Comparison of ENCODE assay signal across 11 mouse cellular contexts in the genomic region with DNA sequence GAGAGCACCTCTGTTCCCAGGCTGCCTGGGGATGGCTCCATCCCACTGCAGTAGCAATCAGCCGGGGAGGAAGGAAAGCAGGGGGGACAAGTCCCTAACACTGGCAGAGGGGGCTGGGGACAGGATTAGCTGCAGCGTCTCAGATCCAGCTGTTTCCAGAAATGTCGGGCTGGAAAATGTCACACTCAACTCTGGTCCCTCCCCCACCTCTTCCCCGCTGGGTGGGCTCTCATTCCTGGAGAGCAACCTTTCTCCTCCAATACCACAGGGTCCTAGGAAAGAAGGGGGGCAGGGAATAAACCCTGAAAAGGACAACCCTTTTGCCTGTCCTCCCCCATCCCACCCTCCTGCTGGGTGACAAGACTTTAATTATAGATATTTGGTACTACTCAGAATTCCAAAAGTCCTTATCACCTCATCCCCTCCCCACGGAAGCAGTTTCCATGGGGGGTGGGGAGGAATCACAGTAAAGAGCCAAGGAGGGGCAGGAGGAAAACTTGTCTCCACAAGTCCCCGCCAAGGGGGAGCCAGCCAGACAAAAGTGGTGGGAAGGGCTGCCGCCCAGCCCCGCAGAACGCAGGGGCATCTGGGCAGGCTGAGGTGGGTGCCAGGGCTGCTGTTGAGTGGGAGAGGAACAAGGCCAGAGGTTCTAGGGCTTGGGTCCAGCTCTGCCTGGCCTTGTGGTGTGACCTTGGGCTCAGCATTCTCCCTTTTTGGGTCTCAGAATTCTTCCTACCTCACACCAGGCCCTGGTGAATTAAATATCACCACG. TPM values are rescaled to one million over a fixed set of nuclear protein-coding genes. Genes with fewer than 3 reads are reported as not detected.
DNase-seq lines count a peak whose midpoint lies in the region; ATAC-seq lines count a peak whose summit lies in the region.
"Had no signal": no experiment of that assay in that cellular context is flagged by ENCODE, and none has a peak within 500 bp of the region (broad histone marks: within the 10 kb centered on the region; RNA-seq: fewer than 3 reads in every experiment).

No protein-coding gene starts in this region.

- peaks cover 99% of the 10 kb centered on the region for H3K4me1 ChIP-seq in hindbrain, embryonic 10.5 days (replicated peaks)
- peaks cover 21% of the 10 kb centered on the region for H3K4me1 ChIP-seq in hindbrain, embryonic 16.5 days (ENCODE audit: control insufficient read depth, insufficient read depth, low read depth, low read length)
- peaks cover 82% of the 10 kb centered on the region for H3K4me1 ChIP-seq in forebrain, embryonic 13.5 days
- peaks cover 63% of the 10 kb centered on the region for H3K4me1 ChIP-seq in liver, embryonic 11.5 days (replicated peaks; ENCODE audit: control insufficient read depth, insufficient read depth, low read length)

- no peak overlapping the region for H3K4me2 ChIP-seq in hindbrain, embryonic 16.5 days (ENCODE audit: low read length)
- H3K4me2 ChIP-seq in forebrain, embryonic 13.5 days: peak overlapping the region; percentile 93
- H3K4me2 ChIP-seq in liver, embryonic 11.5 days: peak overlapping the region; percentile 93

- no peaks in the 10 kb centered on the region; the same call in 1 of the 2 replicates for H3K27me3 ChIP-seq in hindbrain, embryonic 10.5 days (ENCODE audit: insufficient read depth, poor library complexity, severe bottlenecking)
- H3K27me3 ChIP-seq in hindbrain, embryonic 16.5 days (replicated peaks; ENCODE audit: control insufficient read depth, insufficient read depth, low read length): peaks cover 2% of the 10 kb centered on the region; the same call in 1 of the 2 replicates
- no peaks in the 10 kb centered on the region for H3K27me3 ChIP-seq in forebrain, embryonic 13.5 days
- peaks cover 25% of the 10 kb centered on the region for H3K27me3 ChIP-seq in liver, embryonic 11.5 days (replicated peaks; ENCODE audit: control insufficient read depth, insufficient read depth, low read length)

- no peak for ATAC-seq in hindbrain, embryonic 16.5 days
- no peak for ATAC-seq in forebrain, embryonic 13.5 days
- ATAC-seq in liver, embryonic 11.5 days (replicated peaks; ENCODE audit: low FRiP score): no peak

- no peak for DNase-seq in hindbrain, embryonic 10.5 days (ENCODE audit: low spot score)
- DNase-seq in R1 (ENCODE audit: low read depth, low spot score): peak; percentile 66
- no peak for DNase-seq in liver, embryonic 11.5 days (ENCODE audit: low spot score)
- DNase-seq in gastrocnemius, adult 18-20 months (ENCODE audit: low spot score): no peak
- no peak for DNase-seq in right cerebral cortex, adult 18-20 months
- no peak for DNase-seq in cerebellum, postnatal 4 days (ENCODE audit: low spot score in 2 of 2)
- DNase-seq: left cerebral cortex, postnatal 4 days had no signal

- peak overlapping the region; percentile 85 for H3K4me3 ChIP-seq in hindbrain, embryonic 10.5 days
- no peak overlapping the region for H3K4me3 ChIP-seq in hindbrain, embryonic 16.5 days (ENCODE audit: low read length)
- 0 out of 2 replicates have a peak overlapping the region, but pooled peaks have one; percentile 3 for H3K4me3 ChIP-seq in forebrain, embryonic 13.5 days
- no peak overlapping the region for H3K4me3 ChIP-seq in liver, embryonic 11.5 days (ENCODE audit: low read depth, low read length)

- H3K9me3 ChIP-seq in hindbrain, embryonic 10.5 days: no peaks in the 10 kb centered on the region
- H3K9me3 ChIP-seq in hindbrain, embryonic 16.5 days (ENCODE audit: control insufficient read depth, low read length): no peaks in the 10 kb centered on the region
- H3K9me3 ChIP-seq in forebrain, embryonic 13.5 days (replicated peaks): no peaks in the 10 kb centered on the region
- H3K9me3 ChIP-seq in liver, embryonic 11.5 days (ENCODE audit: control insufficient read depth, low read length): no peaks in the 10 kb centered on the region

- H3K9ac ChIP-seq in hindbrain, embryonic 16.5 days (ENCODE audit: low read depth, low read length): no peak overlapping the region
- H3K9ac ChIP-seq in forebrain, embryonic 13.5 days: 0 out of 2 replicates have a peak overlapping the region, but pooled peaks have one; percentile 31
- no peak overlapping the region for H3K9ac ChIP-seq in liver, embryonic 11.5 days (ENCODE audit: low read depth, low read length)

- peak overlapping the region; percentile 66 for H3K27ac ChIP-seq in hindbrain, embryonic 10.5 days
- H3K27ac ChIP-seq in hindbrain, embryonic 16.5 days (ENCODE audit: low read depth, low read length): no peak overlapping the region
- H3K27ac ChIP-seq in forebrain, embryonic 13.5 days: no peak overlapping the region
- H3K27ac ChIP-seq in liver, embryonic 11.5 days (ENCODE audit: low read depth, low read length): no peak overlapping the region

- peaks cover 65% of the 10 kb centered on the region for H3K36me3 ChIP-seq in hindbrain, embryonic 10.5 days
- no peaks in the 10 kb centered on the region for H3K36me3 ChIP-seq in hindbrain, embryonic 16.5 days (ENCODE audit: control insufficient read depth, insufficient read depth, low read length)
- 0 out of 2 replicates have a peak, but pooled peaks cover 16% of the 10 kb centered on the region for H3K36me3 ChIP-seq in forebrain, embryonic 13.5 days (ENCODE audit: poor library complexity, severe bottlenecking)
- no peaks in the 10 kb centered on the region for H3K36me3 ChIP-seq in liver, embryonic 11.5 days (ENCODE audit: control insufficient read depth, insufficient read depth, low read length)
- H3K36me3 ChIP-seq: G1E had no signal

- WGBS in hindbrain, embryonic 10.5 days: 20% methylated on average over 10 of the region's 10 CpGs
- 25% methylated on average over 10 of the region's 10 CpGs for WGBS in hindbrain, embryonic 16.5 days
- WGBS in forebrain, embryonic 13.5 days: 25% methylated on average over 10 of the region's 10 CpGs
- WGBS in liver, embryonic 11.5 days: 50% methylated on average over 10 of the region's 10 CpGs

RNA-seq across cellular contexts. Expression of a gene that starts 7.0 kb away (rescaled TPM):
- 6.7 and 8.2 TPM in 2 replicates for polyA plus RNA-seq in hindbrain, embryonic 10.5 days (2016; fragmentation: Nextera tagmentation; extraction: Ambion mirVana)
- 13.6 and 18.2 TPM in 2 replicates for polyA plus RNA-seq in hindbrain, embryonic 16.5 days (2015; fragmentation: Nextera tagmentation; extraction: Ambion mirVana)
- 4.4 and 4.7 TPM in 2 replicates for polyA plus RNA-seq in forebrain, embryonic 13.5 days (2015; fragmentation: Nextera tagmentation; extraction: Ambion mirVana)
- 4.5 and 5.4 TPM in 2 replicates for polyA plus RNA-seq in liver, embryonic 11.5 days (2014; fragmentation: Nextera tagmentation; extraction: Ambion mirVana)
- total RNA-seq in gastrocnemius, adult 18-20 months (2021): 10 to 100 TPM; 32.1 to 35.5 TPM

RNA-seq across cellular contexts. Expression of a gene that starts 49.6 kb away (rescaled TPM):
- 2.3 and 3.3 TPM in 2 replicates for polyA plus RNA-seq in hindbrain, embryonic 10.5 days (2016; fragmentation: Nextera tagmentation; extraction: Ambion mirVana)
- polyA plus RNA-seq in hindbrain, embryonic 16.5 days (2015; fragmentation: Nextera tagmentation; extraction: Ambion mirVana): 2.7 and 4.8 TPM in 2 replicates
- 1.4 and 1.5 TPM in 2 replicates for polyA plus RNA-seq in forebrain, embryonic 13.5 days (2015; fragmentation: Nextera tagmentation; extraction: Ambion mirVana)
- 4.1 and 4.3 TPM in 2 replicates for polyA plus RNA-seq in liver, embryonic 11.5 days (2014; fragmentation: Nextera tagmentation; extraction: Ambion mirVana)
- total RNA-seq in gastrocnemius, adult 18-20 months (2021): under 1 TPM; 0.59 to 0.90 TPM
- total RNA-seq: common myeloid progenitor, adult 5-6 weeks had no signal

Comparison
In these comparisons a context has a peak if more than half of its experiments do, and no peak if none do; other contexts are left out.
1. H3K4me3 ChIP-seq: peak in hindbrain, embryonic 10.5 days (single experiment) and forebrain, embryonic 13.5 days (single experiment); none in hindbrain, embryonic 16.5 days (single experiment) and liver, embryonic 11.5 days (single experiment).